Mouse (Mus musculus) C2C12 (cell line): ENCODE results near the gene Ugt1a6b.

Experiments
- CTCF ChIP-seq: IDR thresholded peaks from one replicate; pipeline ENCODE4 v1.5.1; 2011; ENCODE audit not compliant: control insufficient read depth, insufficient read depth, insufficient read length
- MYOD1 ChIP-seq: IDR thresholded peaks from one replicate; pipeline ENCODE4 v1.6.1; 2011; ENCODE audit warnings: low read depth; ENCODE audit not compliant: control insufficient read depth, insufficient read length

- TF ChIP-seq CTCF (no peak), MYOD1 (no peak)
Observed at GRCm38 (mm10) chr1:88226670-88227379, 123.8 kb downstream of the Ugt1a6b start, which contains the start of gene Mroh2a.
